12 mouse cellular contexts compared by ENCODE assay signal in the genomic region with DNA sequence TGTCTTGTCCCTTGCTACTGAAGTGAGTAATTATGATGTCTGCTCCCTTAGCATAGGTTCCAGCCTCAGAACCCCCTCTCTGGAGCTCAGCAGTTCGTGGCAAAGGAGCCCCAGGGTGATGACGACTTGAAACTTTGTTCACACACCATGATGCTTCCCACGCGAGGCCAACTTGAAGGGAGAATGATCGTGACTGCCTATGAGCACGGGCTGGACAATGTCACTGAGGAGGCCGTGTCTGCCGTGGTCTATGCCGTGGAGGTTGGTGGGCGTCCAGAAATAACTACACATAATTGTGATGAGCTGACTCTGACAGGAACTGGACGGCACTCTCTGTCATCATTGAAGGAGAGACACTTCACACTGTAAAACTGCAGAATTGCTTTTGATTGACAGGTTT.
"Had no signal": no experiment of that assay in that cellular context is flagged by ENCODE, and none has a peak within 500 bp of the region (broad histone marks: within the 10 kb centered on the region; RNA-seq: fewer than 3 reads in every experiment).

No protein-coding gene starts in this region.

- H3K9me3 ChIP-seq: limb, embryonic 13.5 days; liver, embryonic 15.5 days; neural tube, embryonic 15.5 days had no signal

- H3K9ac ChIP-seq: limb, embryonic 13.5 days; liver, embryonic 15.5 days; neural tube, embryonic 15.5 days had no signal

- H3K4me2 ChIP-seq: limb, embryonic 13.5 days; liver, embryonic 15.5 days; neural tube, embryonic 15.5 days had no signal

- DNase-seq: kidney, adult 9 months; kidney, postnatal 36 days; layer of hippocampus, adult 9-11 months; layer of hippocampus, postnatal 36 days; lung, adult 2 months; right cerebral cortex, adult 18-20 months; right cerebral cortex, postnatal 25 days; thymus, postnatal 36 days had no signal

- H3K4me3 ChIP-seq: limb, embryonic 13.5 days; liver, embryonic 15.5 days; neural tube, embryonic 15.5 days had no signal

- H3K27ac ChIP-seq: kidney, postnatal 0 days; limb, embryonic 13.5 days; liver, embryonic 15.5 days; neural tube, embryonic 15.5 days had no signal

- H3K27me3 ChIP-seq: limb, embryonic 13.5 days; liver, embryonic 15.5 days; neural tube, embryonic 15.5 days had no signal

- H3K4me1 ChIP-seq: limb, embryonic 13.5 days; liver, embryonic 15.5 days; neural tube, embryonic 15.5 days had no signal
